Mouse (Mus musculus) liver, embryonic 14.5 days (tissue): Measurements from ENCODE around the gene Mettl24. TPM values are rescaled to one million over a fixed set of nuclear protein-coding genes. Genes with fewer than 3 reads are reported as not detected.
"Not testable (repeated sequence)": the region's sequence is repeated elsewhere in the genome, so short reads cannot be mapped to it uniquely, and the experiment has no call there.

Experiments
- ATAC-seq: fragments of 200-750 bp; cut with Nextera tagmentation; 2 replicates; pipeline ENCODE4 v1.8.0; 2017; ENCODE audit warnings: moderate number of reproducible peaks, mild to moderate bottlenecking, moderate library complexity; ENCODE audit not compliant: insufficient read depth
- DNase-seq, 3 experiments: peaks; one replicate each; pipeline ENCODE4 v3.0.0-alpha.2; 2012 to 2013; ENCODE audit warnings: low read depth in 3 of 3, low spot score in 3 of 3
- H3K27ac ChIP-seq: fragments of 300-500 bp; sonication (generic); 2 replicates; pipeline ENCODE4 v1.5.1; 2014; ENCODE audit warnings: moderate library complexity, mild to moderate bottlenecking, control low read depth, inconsistent platforms
- H3K27me3 ChIP-seq: fragments of 300-500 bp; sonication (generic); 2 replicates; pipeline ENCODE4 v1.6.1; 2014; ENCODE audit warnings: mild to moderate bottlenecking, low read length, moderate library complexity; ENCODE audit not compliant: control insufficient read depth, insufficient read depth
- H3K36me3 ChIP-seq: fragments of 300-500 bp; sonication (generic); replicated peaks from 2 replicates; pipeline ENCODE4 v1.6.1; 2014; ENCODE audit warnings: low read depth; ENCODE audit not compliant: control insufficient read depth, insufficient read depth
- H3K4me1 ChIP-seq, 2 experiments: fragments of 200-500 bp in 1 of 2; fragments of 300-500 bp in 1 of 2; sonication (generic) in 1 of 2; replicated peaks; 2 replicates each; pipeline ENCODE4 v1.6.1; 2012 to 2014; ENCODE audit warnings: antibody characterized with exemption in 1 of 2, inconsistent platforms in 1 of 2, low read length in 1 of 2; ENCODE audit not compliant: control insufficient read depth in 2 of 2, insufficient read depth in 2 of 2
- H3K4me2 ChIP-seq: fragments of 300-500 bp; sonication (generic); 2 replicates; pipeline ENCODE4 v1.6.1; 2014; ENCODE audit warnings: low read depth, mild to moderate bottlenecking, control low read depth, moderate library complexity
- H3K4me3 ChIP-seq, 2 experiments: fragments of 200-500 bp in 1 of 2; fragments of 300-500 bp in 1 of 2; sonication (generic) in 1 of 2; 2 replicates each; pipeline ENCODE4 v1.5.1; 2012 to 2014; ENCODE audit warnings: low read depth in 2 of 2, low read length in 2 of 2, mild to moderate bottlenecking in 2 of 2, control low read depth in 1 of 2, inconsistent platforms in 1 of 2, moderate library complexity in 1 of 2; ENCODE audit not compliant: insufficient read depth in 1 of 2
- H3K9ac ChIP-seq: fragments of 300-500 bp; sonication (generic); replicated peaks from 2 replicates; pipeline ENCODE4 v1.6.1; 2014; ENCODE audit warnings: mild to moderate bottlenecking, control low read depth, moderate library complexity
- H3K9me3 ChIP-seq: fragments of 300-500 bp; sonication (generic); 2 replicates; pipeline ENCODE4 v1.6.1; 2016; ENCODE audit warnings: low read length, mixed read lengths; ENCODE audit not compliant: control insufficient read depth
- CTCF ChIP-seq: IDR thresholded peaks from 2 replicates; pipeline ENCODE4 v1.5.1; 2016; ENCODE audit warnings: antibody characterized with exemption, low read depth, control low read depth
- EP300 ChIP-seq: IDR thresholded peaks from 2 replicates; pipeline ENCODE4 v1.6.1; 2016; ENCODE audit warnings: antibody characterized with exemption, low read depth
- WGBS: fragments of 180-500 bp; shearing (Covaris S2); extraction: QIAGEN DNeasy Blood & Tissue Kit; methylation state at CpG from one replicate; pipeline ENCODE4 v1.1.7; 2014; ENCODE audit not compliant: insufficient replicate concordance; 5-methylcytosine and 5-hydroxymethylcytosine counted together
- polyA plus RNA-seq, 2 experiments: library from polyadenylated mRNA; depleted of rRNA in 1 of 2; stranded (reverse) in 1 of 2; unstranded in 1 of 2; fragments of >200 nt; fragmentation: Nextera tagmentation in 1 of 2; extraction: Ambion mirVana in 1 of 2; gene quantifications; 2 replicates each; pipeline versions ENCODE4 v1.2.1 to v1.2.3; 2012 to 2014

The Mettl24 gene
- polyA plus RNA-seq, 2 experiments, result 0.18 to 0.33 TPM

GRCm38 (mm10) chr10:40806221-40806620 is 123.1 kb downstream of the Mettl24 start:
- H3K9ac ChIP-seq, result no peak overlapping the region
- TF ChIP-seq CTCF, result no peak
- no peak for TF ChIP-seq EP300
- no peak for ATAC-seq
- H3K27me3 ChIP-seq, result no peaks in the 10 kb centered on the region
- H3K4me2 ChIP-seq, result no peak overlapping the region
- H3K9me3 ChIP-seq, result no peaks in the 10 kb centered on the region
- H3K36me3 ChIP-seq, result no peaks in the 10 kb centered on the region
- no peak overlapping the region for H3K27ac ChIP-seq
- no peak overlapping the region for H3K4me3 ChIP-seq
- H3K4me1 ChIP-seq, result no peaks in the 10 kb centered on the region
- DNase-seq, result no peak
- 59% methylated on average over 4 of the region's 4 CpGs for WGBS

GRCm38 (mm10) chr10:40809411-40809910 is 126.4 kb downstream of the Mettl24 start:
- not testable (repeated sequence) for H3K27ac ChIP-seq, DNase-seq, H3K4me2 ChIP-seq, ATAC-seq, H3K4me3 ChIP-seq, H3K36me3 ChIP-seq, H3K27me3 ChIP-seq, H3K9me3 ChIP-seq, H3K9ac ChIP-seq, H3K4me1 ChIP-seq
- WGBS, result 43% methylated on average over 5 of the region's 5 CpGs

- ATAC-seq, result no peak
- H3K4me1 ChIP-seq, result no peaks in the 10 kb centered on the region
- no peak overlapping the region for H3K4me2 ChIP-seq
- H3K9ac ChIP-seq, result no peak overlapping the region
- DNase-seq, result no peak
- H3K27me3 ChIP-seq, result no peaks in the 10 kb centered on the region
- H3K4me3 ChIP-seq, result no peak overlapping the region
- TF ChIP-seq CTCF (peak; percentile 74), EP300 (no peak)
- no peaks in the 10 kb centered on the region for H3K36me3 ChIP-seq
- H3K27ac ChIP-seq, result no peak overlapping the region
- WGBS, result 44% methylated on average over 4 of the region's 4 CpGs
- H3K9me3 ChIP-seq, result no peaks in the 10 kb centered on the region
Observed at GRCm38 (mm10) chr10:40813627-40814026, 130.5 kb downstream of the Mettl24 start.

- no peak for ATAC-seq
- Histone ChIP-seq H3K4me2 (no peak overlapping the region), H3K9me3 (no peaks in the 10 kb centered on the region), H3K36me3 (no peaks in the 10 kb centered on the region), H3K27me3 (no peaks in the 10 kb centered on the region), H3K4me1 (no peaks in the 10 kb centered on the region), H3K4me3 (no peak overlapping the region), H3K27ac (no peak overlapping the region), H3K9ac (no peak overlapping the region)
- TF ChIP-seq CTCF (no peak), EP300 (no peak)
- 47% methylated on average over 6 of the region's 6 CpGs for WGBS
- DNase-seq, result no peak
Observed at GRCm38 (mm10) chr10:40816471-40816870, 133.4 kb downstream of the Mettl24 start.

GRCm38 (mm10) chr10:40825952-40826351 is 142.9 kb downstream of the Mettl24 start:
- Histone ChIP-seq H3K27ac (no peak overlapping the region), H3K36me3 (no peaks in the 10 kb centered on the region), H3K9ac (no peak overlapping the region), H3K4me3 (no peak overlapping the region), H3K4me1 (no peaks in the 10 kb centered on the region), H3K9me3 (no peaks in the 10 kb centered on the region), H3K27me3 (no peaks in the 10 kb centered on the region), H3K4me2 (no peak overlapping the region)
- no peak for ATAC-seq
- WGBS, result 58% methylated on average over 6 of the region's 6 CpGs
- DNase-seq, result no peak
- TF ChIP-seq EP300, result no peak
- no peak for TF ChIP-seq CTCF
